Mouse (Mus musculus) adrenal gland, postnatal 14 days (tissue): ENCODE measurements around the gene Ndst4. TPM values are rescaled to one million over a fixed set of nuclear protein-coding genes. Genes with fewer than 3 reads are reported as not detected.
A peak's percentile ranks its signal among the peaks of the same experiment; 100 is the strongest.

ENCODE experiments used
- DNase-seq: peaks from one replicate; pipeline ENCODE4 v3.0.0; 2021; ENCODE audit warnings: mixed read lengths
- total RNA-seq: library from RNA; stranded (reverse); gene quantifications from 2 replicates; pipeline ENCODE4 v1.2.3, GENCODE M21; 2021

The Ndst4 gene
- total RNA-seq, 1 experiment from 2014 or later = not detected

GRCm38 (mm10) chr3:125734945-125735344, 331.1 kb downstream of the Ndst4 start:
- DNase-seq = no peak

- no peak for DNase-seq
Observed at GRCm38 (mm10) chr3:125744468-125745141, 340.7 kb downstream of the Ndst4 start.

- no peak for DNase-seq
Observed at GRCm38 (mm10) chr3:125745142-125745496, 341.2 kb downstream of the Ndst4 start.

GRCm38 (mm10) chr3:125746367-125746766, 342.5 kb downstream of the Ndst4 start:
- no peak for DNase-seq

GRCm38 (mm10) chr3:125756911-125757310, 353.0 kb downstream of the Ndst4 start:
- DNase-seq = peak; percentile 25

DNA sequence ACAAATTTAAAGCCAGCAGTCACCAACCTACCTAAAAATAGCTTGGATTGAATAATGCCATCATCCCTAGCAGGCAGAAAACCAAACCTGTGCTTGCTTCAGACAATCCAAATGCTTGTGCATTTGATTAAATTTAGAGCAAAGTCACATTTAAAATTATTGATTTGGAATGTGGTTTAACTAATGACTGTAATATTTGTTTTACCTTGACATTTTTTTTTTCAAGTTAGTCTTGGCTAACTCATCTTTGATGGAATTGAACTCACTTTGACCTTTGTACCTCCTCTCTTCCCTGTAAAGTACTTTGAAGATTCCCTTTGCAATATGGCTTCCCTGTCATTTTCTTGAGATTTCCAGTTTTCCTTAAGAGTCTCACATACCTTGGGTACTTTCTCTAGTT, 356.8 kb downstream of the Ndst4 start:
- DNase-seq = no peak
